8 mouse cellular contexts compared by ENCODE assay signal in the genomic region with DNA sequence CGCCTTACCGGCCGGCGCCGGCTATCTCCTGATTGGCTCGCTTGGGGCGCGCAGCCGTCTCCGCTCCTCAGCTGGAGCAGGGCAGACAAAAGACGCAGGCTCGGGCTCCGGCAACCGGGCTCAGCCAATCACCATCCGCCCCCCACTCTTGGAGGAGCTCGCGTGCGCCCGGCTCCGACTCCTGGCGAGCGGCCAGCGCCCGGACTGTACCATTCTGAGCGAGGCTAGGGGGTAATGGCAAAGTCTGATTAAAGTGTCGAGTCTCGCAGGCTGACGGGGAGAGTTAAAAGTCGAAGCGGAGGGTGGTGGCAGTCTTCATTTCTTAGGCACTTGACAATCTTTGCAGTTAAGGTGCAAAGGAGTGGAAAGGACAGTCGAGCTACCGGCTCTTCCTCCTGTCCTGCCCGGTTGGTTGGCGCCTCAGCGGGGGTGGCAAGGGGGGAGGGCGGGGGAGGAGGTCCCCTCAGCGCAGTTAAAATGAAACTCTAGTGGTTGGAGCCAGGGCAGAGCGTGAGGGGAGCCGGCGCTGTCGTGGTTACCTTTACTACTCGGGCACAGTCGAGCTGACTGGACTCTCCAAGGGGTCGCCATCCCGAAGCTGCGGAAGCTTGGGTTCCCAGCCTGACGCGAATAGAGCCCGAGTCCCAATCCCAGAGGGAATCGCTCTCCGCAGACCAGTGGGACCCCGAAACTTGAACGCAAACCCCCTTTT. TPM values are rescaled to one million over a fixed set of nuclear protein-coding genes. Genes with fewer than 3 reads are reported as not detected.
DNase-seq lines count a peak whose midpoint lies in the region; ATAC-seq lines count a peak whose summit lies in the region.

A gene (plus strand): TSS at position 479 of the 712 bp plus-strand sequence.

- peak; percentile 97 for ATAC-seq in megakaryocyte progenitor cell, adult 5-6 weeks (replicated peaks; ENCODE audit: poor library complexity)

- peak; percentile 96 for DNase-seq in adipocyte (ENCODE audit: low spot score)
- peak; percentile 98 for DNase-seq in embryo, embryonic 10 days (ENCODE audit: low spot score)
- peak; percentile 98 for DNase-seq in gastrocnemius, postnatal 10 days
- peak; percentile 99 for DNase-seq in induced T-regulatory cell, adult 2 months (ENCODE audit: low read depth)
- peak; percentile 97 to 99 for DNase-seq in left cerebral cortex, adult 9 months (ENCODE audit: low spot score in 2 of 2)
- DNase-seq in right cerebral cortex, postnatal 14 days, result peak; percentile 99
- peak; percentile 92 to 98 for DNase-seq in urinary bladder, postnatal 36 days (ENCODE audit: low spot score in 2 of 2)

RNA-seq across cellular contexts. Expression of the gene that starts here (rescaled TPM):
- 10 to 100 TPM in 1 of 2 experiments, 1 to 10 TPM in 1; 9.3 to 11.9 TPM for total RNA-seq in gastrocnemius, postnatal 10 days (2021)
- 0.07 TPM in 2 replicates for total RNA-seq in megakaryocyte progenitor cell, adult 5-6 weeks (2015)
- 0.29 and 1.1 TPM in 2 replicates for total RNA-seq in megakaryocyte progenitor cell, adult 5-6 weeks (2017)

Comparison
In these comparisons a context has a peak if more than half of its experiments do, and no peak if none do; other contexts are left out.
1. Peak in every context shown above with its lines: DNase-seq and ATAC-seq.
2. RNA of the gene that starts here (total RNA-seq): 9.3 to 11.9 TPM in gastrocnemius, postnatal 10 days; 0.07 to 1.1 TPM in megakaryocyte progenitor cell, adult 5-6 weeks; every median in the first group is over 4 times any median in the second.